Mouse (Mus musculus): ENCODE results near the gene Lcn6. TPM values are rescaled to one million over a fixed set of nuclear protein-coding genes. Genes with fewer than 3 reads are reported as not detected.
"Not testable (repeated sequence)": the region's sequence is repeated elsewhere in the genome, so short reads cannot be mapped to it uniquely, and the experiment has no call there.

Lcn6 gene
- total RNA-seq, 2 experiments from 2014 or later, result not detected

DNA sequence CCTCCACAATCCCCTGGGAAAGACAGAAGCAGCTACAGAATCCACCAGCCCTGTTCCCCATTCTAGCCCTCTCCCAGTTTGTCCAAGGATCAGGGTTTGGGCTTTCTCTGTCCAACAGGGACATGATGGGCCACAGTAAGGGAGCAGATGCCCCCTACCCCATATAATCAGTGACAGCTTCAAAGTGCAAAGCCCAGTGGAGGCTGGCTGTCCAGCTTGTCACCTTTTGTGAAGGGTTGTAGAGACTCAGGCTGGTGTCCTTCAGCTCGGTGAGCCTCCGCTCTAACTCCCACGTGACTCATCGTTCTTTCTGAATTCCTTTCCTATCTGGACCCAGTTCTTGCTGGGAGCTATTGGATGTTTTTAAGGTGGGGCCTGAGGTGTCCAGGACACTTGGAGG is 27.1 kb downstream of the Lcn6 start:
- DNase-seq, result no peak

DNA sequence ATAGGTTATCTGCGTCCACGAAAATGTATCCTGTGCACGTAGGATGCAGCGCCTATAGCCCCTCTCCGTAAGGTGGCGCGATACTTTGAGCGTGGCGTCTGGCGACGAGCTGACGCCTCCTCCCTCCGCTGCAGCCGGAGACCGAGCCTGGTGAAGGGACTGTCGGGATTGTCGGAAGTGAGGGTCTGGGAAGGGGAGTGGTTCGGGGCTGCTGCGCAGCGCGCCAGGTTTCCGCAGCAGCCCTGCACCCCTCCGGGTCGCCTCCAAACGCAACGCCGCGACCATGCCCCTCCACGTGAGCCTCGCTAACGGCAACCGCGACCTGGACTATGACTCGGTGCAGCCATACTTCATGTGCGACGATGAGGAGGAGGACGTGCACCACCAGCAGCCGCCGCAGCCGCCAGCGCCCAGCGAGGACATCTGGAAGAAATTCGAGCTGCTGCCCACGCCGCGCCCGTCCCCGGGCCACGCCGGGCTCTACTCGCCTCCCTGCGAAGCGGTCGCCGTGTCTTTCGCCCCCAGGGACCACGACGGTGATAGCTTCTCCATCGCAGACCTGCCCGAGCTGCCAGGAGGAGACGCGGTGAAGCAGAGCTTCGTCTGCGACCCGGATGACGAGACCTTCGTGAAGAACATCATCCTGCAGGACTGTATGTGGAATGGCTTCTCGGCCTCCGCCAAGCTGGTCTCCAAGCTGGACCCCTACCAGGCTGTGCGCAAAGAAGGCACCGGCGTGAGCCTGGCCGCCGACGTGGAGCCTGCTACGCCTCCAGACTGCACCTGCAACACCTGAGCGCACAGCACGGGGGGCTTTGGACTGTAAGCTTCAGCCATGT is 30.3 kb downstream of the Lcn6 start, which contains the start of gene Bmyc:
Gene Bmyc (plus strand): TSS at position 97 of the 839 bp plus-strand sequence.
- peak; percentile 65 for DNase-seq

- peak; percentile 22 for DNase-seq
Observed at GRCm38 (mm10) chr2:25708121-25708520, 31.5 kb downstream of the Lcn6 start.

GRCm38 (mm10) chr2:25709056-25709455 is 32.5 kb downstream of the Lcn6 start:
- not testable (repeated sequence) for DNase-seq

DNA sequence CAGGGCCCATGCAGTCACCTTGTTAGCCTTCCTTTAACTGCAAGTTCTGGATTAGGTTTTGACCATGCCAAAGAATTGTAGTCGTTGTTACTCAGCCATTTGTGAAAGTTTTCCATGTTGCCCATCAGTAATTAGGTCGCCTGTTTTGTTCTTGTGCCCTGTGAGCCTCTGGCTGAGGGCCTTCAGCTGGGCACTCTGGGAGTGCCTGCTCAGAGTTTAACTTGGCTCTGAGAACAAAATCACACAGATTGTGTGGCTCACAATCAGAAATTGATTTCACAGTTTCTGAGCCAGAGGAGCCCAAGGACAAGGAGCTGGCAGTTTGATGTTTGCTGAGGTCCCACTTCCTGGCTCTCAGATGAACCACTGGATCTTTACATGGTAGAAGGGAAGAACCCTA is 33.2 kb downstream of the Lcn6 start:
- DNase-seq, result not testable (repeated sequence)

- not testable (repeated sequence) for DNase-seq
Observed at GRCm38 (mm10) chr2:25711641-25712040, 35.1 kb downstream of the Lcn6 start.

DNA sequence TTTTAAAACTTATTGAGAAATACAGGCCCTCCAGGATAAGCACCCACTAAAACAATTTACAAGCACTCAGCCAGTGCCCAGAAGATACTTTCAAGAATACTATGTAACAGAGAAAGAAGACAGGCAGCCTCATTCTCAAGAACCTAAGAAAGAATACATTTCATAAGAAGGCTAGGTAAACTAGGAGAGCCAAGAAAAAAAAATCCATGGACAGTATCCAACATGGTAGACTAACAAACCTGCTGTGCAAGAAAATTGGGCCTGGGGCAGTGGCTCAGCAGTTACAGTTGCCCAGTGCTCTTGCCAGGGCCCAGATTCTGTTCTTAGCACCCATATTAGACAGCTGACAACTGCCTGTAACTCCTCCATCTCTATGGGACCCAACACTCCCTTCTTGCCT is 40.6 kb downstream of the Lcn6 start:
- DNase-seq, result no peak

Other genes with a start within 250 kb of the Lcn6 start
- gene Abca2, start 248.1 kb upstream of the Lcn6 start, total RNA-seq (2021), result 10 to 100 TPM; 10.4 to 14.1 TPM
- under 1 TPM in 1 of 2 experiments, not detected in 1; 0.52 TPM for gene Clic3, start 219.9 kb upstream of the Lcn6 start, total RNA-seq (2021)
- gene Paxx, start 215.7 kb upstream of the Lcn6 start, total RNA-seq (2021), result 10 to 100 TPM; 23.5 to 25.2 TPM
- gene Ptgds, start 206.7 kb upstream of the Lcn6 start, total RNA-seq (2021), result 1 to 10 TPM; 1.7 to 9.6 TPM
- gene Lcn12, start 182.9 kb upstream of the Lcn6 start, total RNA-seq (2021), result not detected
- 10 to 100 TPM; 65.5 to 66.7 TPM for gene Fbxw5, start 176.0 kb upstream of the Lcn6 start, total RNA-seq (2021)
- gene C8g, start 175.1 kb upstream of the Lcn6 start, total RNA-seq (2021), result 1 to 10 TPM; 1.4 to 2.0 TPM
- 10 to 100 TPM; 13.3 to 16.4 TPM for gene Traf2, start 129.8 kb upstream of the Lcn6 start, total RNA-seq (2021)
- gene Edf1, start 118.9 kb upstream of the Lcn6 start, total RNA-seq (2021), result 100 to 1,000 TPM; 177 to 185 TPM
- gene Mamdc4, start 101.9 kb upstream of the Lcn6 start, total RNA-seq (2021), result 1 to 10 TPM; 2.7 to 4.1 TPM
- gene Phpt1, start 101.6 kb upstream of the Lcn6 start, total RNA-seq (2021), result 10 to 100 TPM; 45.8 to 49.0 TPM
- gene Ajm1, start 95.0 kb upstream of the Lcn6 start, total RNA-seq (2021), result under 1 TPM; 0.14 to 0.38 TPM
- 10 to 100 TPM; 49.6 to 58.7 TPM for gene Rabl6, start 68.3 kb upstream of the Lcn6 start, total RNA-seq (2021)
- gene Ccdc183, start 59.1 kb upstream of the Lcn6 start, total RNA-seq (2021), result not detected
- gene Tmem141, start 54.8 kb upstream of the Lcn6 start, total RNA-seq (2021), result 10 to 100 TPM; 12.2 to 13.9 TPM
- gene Fcna, start 48.8 kb upstream of the Lcn6 start, total RNA-seq (2021), result 1 to 10 TPM; 5.6 to 6.5 TPM
- gene Lcn8, start 23.7 kb upstream of the Lcn6 start, total RNA-seq (2021), result 10 to 100 TPM; 27.7 to 36.4 TPM
- not detected for gene Lcn5, start 18.8 kb upstream of the Lcn6 start, total RNA-seq (2021)
- gene Lcn10, start 5.9 kb downstream of the Lcn6 start, total RNA-seq (2021), result not detected
- gene Obp2a, start 23.3 kb downstream of the Lcn6 start, total RNA-seq (2021), result not detected
- 10 to 100 TPM; 18.3 to 20.4 TPM for gene Bmyc, start 30.0 kb downstream of the Lcn6 start, total RNA-seq (2021)
- gene Obp2b, start 60.2 kb downstream of the Lcn6 start, total RNA-seq (2021), result not detected
- not detected for gene Lcn3, start 88.8 kb downstream of the Lcn6 start, total RNA-seq (2021)
- not detected for gene Lcn11, start 100.2 kb downstream of the Lcn6 start, total RNA-seq (2021)
- not detected for gene Gm13539, start 105.5 kb downstream of the Lcn6 start, total RNA-seq (2021)
- gene Glt6d1, start 139.1 kb downstream of the Lcn6 start, total RNA-seq (2021), result not detected
- not detected for gene Lcn9, start 146.4 kb downstream of the Lcn6 start, total RNA-seq (2021)
- gene Sohlh1, start 170.5 kb downstream of the Lcn6 start, total RNA-seq (2021), result not detected
- gene Kcnt1, start 186.9 kb downstream of the Lcn6 start, total RNA-seq (2021), result under 1 TPM; 0.12 to 0.34 TPM

Data from gastrocnemius, postnatal 10 days (tissue).